ENCODE assay signal across 20 mouse cellular contexts in the genomic region with DNA sequence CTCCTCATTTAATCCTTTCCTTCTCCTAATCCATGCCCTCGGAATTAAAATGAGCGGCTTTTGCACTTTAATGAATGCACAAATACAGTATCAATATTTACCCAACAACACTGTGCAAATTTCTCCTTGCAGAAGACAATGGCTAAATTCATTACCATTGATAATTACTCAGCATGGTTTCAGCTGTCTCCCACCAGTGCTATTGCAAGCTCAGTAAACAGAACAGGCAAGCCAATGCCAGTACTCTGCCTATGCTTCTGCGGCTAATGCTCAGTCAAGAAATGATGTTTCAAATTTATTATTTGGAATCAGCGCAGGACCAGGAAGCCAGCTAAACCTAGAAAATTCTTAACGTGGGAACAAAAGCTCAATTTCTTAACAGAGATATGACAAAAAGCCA.
DNase-seq lines count a peak whose midpoint lies in the region; ATAC-seq and TF ChIP-seq lines count a peak whose summit lies in the region.
"Had no signal": no experiment of that assay in that cellular context is flagged by ENCODE, and none has a peak within 500 bp of the region (broad histone marks: within the 10 kb centered on the region; RNA-seq: fewer than 3 reads in every experiment).

No protein-coding gene starts in this region.

- H3K27me3 ChIP-seq in hindbrain, embryonic 12.5 days, result no peaks in the 10 kb centered on the region
- H3K27me3 ChIP-seq in hindbrain, embryonic 11.5 days (ENCODE audit: control insufficient read depth, insufficient read depth, low read length), result no peaks in the 10 kb centered on the region
- no peaks in the 10 kb centered on the region for H3K27me3 ChIP-seq in forebrain, postnatal 0 days (ENCODE audit: insufficient read depth, low read length)
- H3K27me3 ChIP-seq in midbrain, embryonic 14.5 days (ENCODE audit: control insufficient read depth, insufficient read depth, low read length), result no peaks in the 10 kb centered on the region
- H3K27me3 ChIP-seq in lung, postnatal 0 days (replicated peaks; ENCODE audit: insufficient read depth, low read length), result no peaks in the 10 kb centered on the region

- 44% methylated on average over 5 of the region's 5 CpGs for WGBS in hindbrain, embryonic 12.5 days
- 50% methylated on average over 5 of the region's 5 CpGs for WGBS in hindbrain, embryonic 11.5 days
- 17% methylated on average over 5 of the region's 5 CpGs for WGBS in forebrain, postnatal 0 days
- WGBS in midbrain, embryonic 14.5 days, result 18% methylated on average over 5 of the region's 5 CpGs
- 68% methylated on average over 5 of the region's 5 CpGs for whole genome bisulfite sequencing in lung, postnatal 0 days

- H3K4me2 ChIP-seq in hindbrain, embryonic 12.5 days (replicated peaks), result no peak overlapping the region
- no peak overlapping the region for H3K4me2 ChIP-seq in hindbrain, embryonic 11.5 days (replicated peaks; ENCODE audit: low read depth, low read length)
- H3K4me2 ChIP-seq in forebrain, postnatal 0 days (ENCODE audit: low read depth), result no peak overlapping the region
- H3K4me2 ChIP-seq in midbrain, embryonic 14.5 days (ENCODE audit: low read length), result no peak overlapping the region
- no peak overlapping the region for H3K4me2 ChIP-seq in lung, postnatal 0 days (replicated peaks; ENCODE audit: low read depth, low read length)

- no peak for TF ChIP-seq CTCF in forebrain, postnatal 0 days (IDR thresholded peaks at IDR 0.05; ENCODE audit: low read depth)
- TF ChIP-seq CTCF in lung, postnatal 0 days (IDR thresholded peaks at IDR 0.05), result no peak

- H3K9me3 ChIP-seq in hindbrain, embryonic 12.5 days (replicated peaks), result 0 out of 2 replicates have a peak, but pooled peaks cover 7% of the 10 kb centered on the region
- H3K9me3 ChIP-seq in hindbrain, embryonic 11.5 days (ENCODE audit: control insufficient read depth, low read length), result no peaks in the 10 kb centered on the region
- no peaks in the 10 kb centered on the region for H3K9me3 ChIP-seq in forebrain, postnatal 0 days (ENCODE audit: low read length)
- no peaks in the 10 kb centered on the region for H3K9me3 ChIP-seq in midbrain, embryonic 14.5 days (ENCODE audit: control insufficient read depth, low read length)
- H3K9me3 ChIP-seq in lung, postnatal 0 days (ENCODE audit: low read length), result no peaks in the 10 kb centered on the region
- H3K9me3 ChIP-seq: heart, embryonic 10.5 days had no signal

- intact Hi-C loops in left cerebral cortex, postnatal 4 days (cut with DNase I), result no loop called here

- ATAC-seq in hindbrain, embryonic 12.5 days (ENCODE audit: low FRiP score), result peak; percentile 67
- no peak for ATAC-seq in hindbrain, embryonic 11.5 days (ENCODE audit: low FRiP score)
- peak; percentile 66; the same call in 1 of the 2 replicates for ATAC-seq in forebrain, postnatal 0 days
- ATAC-seq in midbrain, embryonic 14.5 days (ENCODE audit: low FRiP score, low TSS enrichment), result no peak
- no peak for ATAC-seq in lung, postnatal 0 days
- ATAC-seq: activated CD4-positive, CD25-positive, alpha-beta regulatory T cell, adult 4 months; CD4-positive, CD25-positive, alpha-beta regulatory T cell, adult 4 months; liver, postnatal 0 days had no signal

- H3K9ac ChIP-seq in hindbrain, embryonic 12.5 days, result no peak overlapping the region
- H3K9ac ChIP-seq in hindbrain, embryonic 11.5 days (ENCODE audit: low read depth, low read length), result no peak overlapping the region
- H3K9ac ChIP-seq in forebrain, postnatal 0 days, result no peak overlapping the region
- no peak overlapping the region for H3K9ac ChIP-seq in midbrain, embryonic 14.5 days (replicated peaks; ENCODE audit: low read length)
- H3K9ac ChIP-seq in lung, postnatal 0 days (replicated peaks; ENCODE audit: low read depth), result no peak overlapping the region
- H3K9ac ChIP-seq: liver, postnatal 0 days had no signal

- no peak for DNase-seq in hindbrain, embryonic 11.5 days (ENCODE audit: low spot score)
- DNase-seq in brain, adult 2 months (ENCODE audit: low read depth, low spot score), result peak; percentile 12
- peak; percentile 5 for DNase-seq in forebrain, postnatal 0 days
- DNase-seq in midbrain, embryonic 14.5 days, result peak; percentile 48
- DNase-seq in left cerebral cortex, postnatal 4 days, result no peak
- DNase-seq in lung, postnatal 14 days, result no peak
- no peak for DNase-seq in lung, postnatal 0 days (ENCODE audit: low spot score)
- DNase-seq: adrenal gland, postnatal 14 days; cerebellum, adult 8-10 months; gastrocnemius, adult 2 months; kidney, adult 18-20 months; layer of hippocampus, postnatal 36 days; liver, postnatal 0 days; thymus, postnatal 14 days had no signal

- no peak overlapping the region for H3K4me3 ChIP-seq in hindbrain, embryonic 12.5 days
- H3K4me3 ChIP-seq in hindbrain, embryonic 11.5 days (ENCODE audit: low read depth, low read length), result no peak overlapping the region
- H3K4me3 ChIP-seq in forebrain, postnatal 0 days (ENCODE audit: low read depth, low read length), result no peak overlapping the region
- no peak overlapping the region for H3K4me3 ChIP-seq in midbrain, embryonic 14.5 days (replicated peaks; ENCODE audit: low read depth, low read length)
- H3K4me3 ChIP-seq in lung, postnatal 0 days (ENCODE audit: low read depth, low read length), result no peak overlapping the region
- H3K4me3 ChIP-seq: gastrocnemius, adult 2 months; heart, embryonic 10.5 days had no signal

- TF ChIP-seq EP300 in lung, postnatal 0 days (IDR thresholded peaks at IDR 0.05), result no peak

- H3K27ac ChIP-seq in hindbrain, embryonic 12.5 days, result no peak overlapping the region
- no peak overlapping the region for H3K27ac ChIP-seq in hindbrain, embryonic 11.5 days (ENCODE audit: low read depth, low read length)
- H3K27ac ChIP-seq in forebrain, postnatal 0 days (ENCODE audit: low read depth, low read length), result no peak overlapping the region
- no peak overlapping the region for H3K27ac ChIP-seq in midbrain, embryonic 14.5 days (replicated peaks; ENCODE audit: low read depth, low read length)
- no peak overlapping the region for H3K27ac ChIP-seq in lung, postnatal 0 days (ENCODE audit: low read length)
- H3K27ac ChIP-seq: gastrocnemius, adult 2 months; heart, embryonic 10.5 days; kidney, postnatal 0 days; macrophage had no signal

- no peaks in the 10 kb centered on the region for H3K36me3 ChIP-seq in hindbrain, embryonic 12.5 days
- H3K36me3 ChIP-seq in hindbrain, embryonic 11.5 days (ENCODE audit: control insufficient read depth, insufficient read depth, low read length), result no peaks in the 10 kb centered on the region
- H3K36me3 ChIP-seq in forebrain, postnatal 0 days (ENCODE audit: insufficient read depth), result no peaks in the 10 kb centered on the region
- no peaks in the 10 kb centered on the region for H3K36me3 ChIP-seq in midbrain, embryonic 14.5 days (ENCODE audit: control insufficient read depth, insufficient read depth, low read length)
- no peaks in the 10 kb centered on the region for H3K36me3 ChIP-seq in lung, postnatal 0 days (ENCODE audit: insufficient read depth, low read length)
- H3K36me3 ChIP-seq: heart, embryonic 10.5 days had no signal

- peaks cover 3% of the 10 kb centered on the region; the same call in 1 of the 2 replicates for H3K4me1 ChIP-seq in hindbrain, embryonic 12.5 days
- H3K4me1 ChIP-seq in hindbrain, embryonic 11.5 days (replicated peaks; ENCODE audit: control insufficient read depth, insufficient read depth, low read length), result no peaks in the 10 kb centered on the region
- H3K4me1 ChIP-seq in forebrain, postnatal 0 days (ENCODE audit: insufficient read depth), result no peaks in the 10 kb centered on the region
- no peaks in the 10 kb centered on the region for H3K4me1 ChIP-seq in midbrain, embryonic 14.5 days (ENCODE audit: control insufficient read depth, insufficient read depth, low read length)
- H3K4me1 ChIP-seq in lung, postnatal 0 days (ENCODE audit: insufficient read depth, low read depth, low read length), result no peaks in the 10 kb centered on the region
- H3K4me1 ChIP-seq: heart, embryonic 10.5 days had no signal

Comparison
In these comparisons a context has a peak if more than half of its experiments do, and no peak if none do; other contexts are left out.
1. ATAC-seq: peak in hindbrain, embryonic 12.5 days (single experiment) and forebrain, postnatal 0 days (single experiment); none in hindbrain, embryonic 11.5 days (single experiment), midbrain, embryonic 14.5 days (single experiment) and lung, postnatal 0 days (single experiment).
2. DNase-seq: peak in brain, adult 2 months (single experiment), forebrain, postnatal 0 days (single experiment) and midbrain, embryonic 14.5 days (single experiment); none in hindbrain, embryonic 11.5 days (single experiment), left cerebral cortex, postnatal 4 days (single experiment), lung, postnatal 14 days (single experiment) and lung, postnatal 0 days (single experiment).